Mouse (Mus musculus) cerebellum, adult 11 months (tissue): Measurements from ENCODE around the gene Cops8.

Source experiments
- DNase-seq: peaks from one replicate; pipeline ENCODE4 v3.0.0; 2022

Gene Cops8

DNA sequence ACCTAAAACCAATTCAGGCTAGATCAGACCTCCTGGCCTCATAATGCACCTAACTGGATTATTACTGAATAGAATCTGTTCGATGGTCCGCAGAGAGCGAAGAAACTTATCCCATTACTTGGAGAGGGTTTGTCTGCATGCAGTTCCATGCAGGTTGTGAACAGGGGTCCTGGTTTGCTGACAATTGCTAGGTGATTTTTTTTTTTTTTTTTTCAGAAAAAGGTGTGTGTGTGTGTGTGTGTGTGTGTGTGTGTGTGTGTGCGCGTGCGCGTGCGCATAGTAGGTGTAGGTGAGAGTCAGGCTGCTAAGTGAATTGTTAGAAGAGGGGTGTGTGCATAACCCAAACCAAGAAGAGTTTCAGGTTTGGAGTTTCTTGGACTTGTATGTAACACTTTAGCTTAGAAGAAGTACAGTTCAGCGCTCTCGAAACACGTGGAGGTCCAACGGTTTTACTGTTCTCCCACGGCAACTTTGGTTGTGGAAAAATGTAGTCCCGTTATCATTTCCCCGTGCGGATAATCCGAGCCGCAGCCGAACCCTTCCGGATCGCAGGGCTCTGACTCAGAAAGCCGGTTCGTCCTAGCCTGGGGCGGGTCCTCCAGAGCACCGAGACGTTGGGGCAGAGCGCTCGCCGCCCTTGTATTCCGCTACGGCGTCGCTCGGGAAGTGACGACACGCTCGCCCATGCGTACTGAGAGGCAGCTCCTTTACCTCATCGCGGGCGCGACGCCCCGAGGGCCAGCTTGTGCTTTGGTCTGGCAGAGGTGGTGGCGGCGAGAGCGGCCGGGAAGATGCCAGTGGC lies at the start of gene Cops8:
TSS of gene Cops8 (plus strand) at position 223 of the 802 bp plus-strand sequence.
- DNase-seq: peak; percentile 97

DNA sequence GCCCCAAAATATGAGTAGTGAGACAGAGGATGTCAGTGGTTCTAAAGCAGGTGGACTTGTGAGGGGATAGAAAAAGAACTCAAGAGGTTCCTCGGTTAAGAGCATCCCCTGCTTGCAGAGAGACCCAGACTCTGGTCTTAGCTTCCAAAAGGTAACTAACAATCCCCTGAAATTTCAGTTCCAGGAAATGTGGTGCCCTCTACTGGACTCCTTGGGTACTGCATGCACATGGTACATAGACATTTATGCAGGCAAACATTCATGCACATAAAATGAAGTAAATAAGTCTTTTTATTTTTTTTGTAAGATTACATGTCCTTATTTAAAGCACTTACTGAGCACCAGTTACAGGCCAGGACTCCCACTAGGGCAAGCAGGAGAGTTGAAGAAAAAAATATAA lies 45.6 kb upstream of the Cops8 start:
- DNase-seq: no peak

DNA sequence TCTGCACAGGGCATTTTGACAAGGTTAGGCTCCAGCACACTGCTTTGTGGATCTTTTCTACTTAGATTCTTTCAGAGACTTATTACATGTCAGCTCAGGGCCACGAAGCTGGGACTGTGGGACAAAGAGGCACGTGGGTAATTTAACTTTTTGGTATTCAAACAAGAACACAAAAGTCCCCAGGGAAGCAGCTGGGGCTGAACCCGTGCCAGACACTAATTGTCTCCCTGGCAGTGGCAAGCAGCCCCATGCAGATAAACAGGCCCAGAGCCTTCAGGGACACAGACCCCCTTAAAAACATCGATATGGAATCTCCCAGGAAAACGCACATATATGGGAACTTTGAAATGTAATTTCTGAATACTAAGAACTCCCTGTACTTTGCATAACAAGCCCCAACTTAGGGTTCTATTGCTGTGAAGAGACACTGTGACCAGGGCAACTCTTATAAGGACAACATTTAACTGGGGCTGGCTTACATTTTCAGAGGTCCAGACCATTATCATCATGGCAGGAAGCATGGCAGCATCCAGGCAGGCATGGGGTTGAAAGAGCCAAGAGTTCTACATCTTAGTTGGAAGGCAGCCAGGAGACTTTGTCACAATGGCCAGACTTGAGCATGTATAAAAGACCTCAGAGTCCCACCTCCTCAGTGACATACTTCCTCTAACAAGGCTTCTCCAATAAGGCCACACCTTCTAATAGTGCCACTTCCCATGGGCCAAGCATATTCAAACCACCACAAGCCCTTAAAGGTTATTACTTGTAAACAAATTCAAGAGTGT lies 41.6 kb upstream of the Cops8 start:
- no peak for DNase-seq

DNA sequence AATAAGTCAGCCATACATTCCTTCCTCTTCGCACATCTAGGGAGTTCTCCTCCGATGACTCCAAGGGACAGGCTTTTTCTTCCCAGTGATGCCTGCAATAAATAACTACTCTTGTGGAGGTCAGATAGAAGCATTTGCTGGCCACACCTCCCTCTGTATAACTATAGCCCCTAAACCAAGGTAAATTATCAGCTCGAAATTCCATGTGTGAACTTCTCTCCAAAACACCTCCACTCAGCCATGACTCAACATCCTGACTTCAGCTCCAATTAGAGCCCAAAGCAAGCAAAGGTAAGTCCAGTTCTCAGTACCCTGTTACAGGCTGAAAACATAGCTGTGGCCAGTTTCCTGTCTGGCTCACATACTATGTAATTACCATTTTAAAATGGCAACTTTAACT lies 38.8 kb upstream of the Cops8 start:
- no peak for DNase-seq

DNA sequence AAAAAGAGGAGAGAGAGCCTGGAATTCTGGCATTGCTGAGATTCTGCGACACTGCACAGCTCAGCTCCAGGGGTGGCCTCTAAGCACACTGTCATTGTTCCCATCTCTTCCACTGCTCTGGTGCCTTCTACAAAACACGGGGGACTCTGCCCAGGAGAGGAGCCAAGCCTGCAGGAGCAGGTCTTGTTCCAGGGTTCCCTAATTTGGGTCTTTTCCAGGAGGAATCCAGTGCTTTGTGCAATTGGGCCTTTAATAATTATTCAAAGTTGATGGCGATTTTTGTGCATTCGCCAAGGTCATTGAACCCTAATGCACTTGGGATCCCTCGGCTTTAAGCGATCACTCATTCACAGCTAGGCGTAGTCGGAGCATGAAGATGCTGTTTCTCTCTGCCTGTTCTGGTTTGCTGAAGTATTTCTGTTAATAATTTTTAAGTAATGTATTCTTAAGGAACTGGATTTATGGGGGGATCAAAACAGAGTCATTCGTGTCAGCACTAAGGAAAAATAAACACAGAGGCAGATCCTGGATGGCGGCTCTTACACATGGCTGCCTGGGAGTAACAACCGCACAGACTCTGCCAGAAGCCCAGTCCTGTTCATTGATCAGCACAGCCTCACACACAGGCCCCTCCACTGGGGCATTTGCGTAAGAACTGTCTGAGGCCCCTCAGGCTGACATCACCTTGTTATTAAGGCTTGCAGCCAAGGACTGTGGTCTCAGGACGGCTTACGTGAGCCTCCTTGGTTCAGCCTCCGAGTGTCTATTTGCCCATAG lies 35.9 kb upstream of the Cops8 start:
- no peak for DNase-seq

DNA sequence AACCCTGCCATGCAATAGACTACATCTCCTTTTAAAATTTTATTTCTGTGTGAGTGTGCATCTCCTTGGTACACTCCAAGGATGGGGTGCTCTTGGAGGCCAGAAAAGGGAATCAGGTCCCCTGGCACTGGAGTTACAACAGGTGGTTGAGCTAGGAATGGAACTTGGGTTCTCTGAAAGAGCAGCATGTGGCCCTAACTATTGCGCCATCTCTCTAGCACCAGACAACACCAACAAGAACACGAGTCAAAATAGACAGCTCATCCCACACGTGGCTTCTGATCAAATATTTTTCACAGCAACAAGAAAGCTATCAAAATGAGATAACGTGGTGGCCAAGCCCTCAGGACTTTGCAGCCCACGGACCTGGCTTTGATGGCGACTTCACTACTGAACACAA lies 28.9 kb upstream of the Cops8 start:
- no peak for DNase-seq

DNA sequence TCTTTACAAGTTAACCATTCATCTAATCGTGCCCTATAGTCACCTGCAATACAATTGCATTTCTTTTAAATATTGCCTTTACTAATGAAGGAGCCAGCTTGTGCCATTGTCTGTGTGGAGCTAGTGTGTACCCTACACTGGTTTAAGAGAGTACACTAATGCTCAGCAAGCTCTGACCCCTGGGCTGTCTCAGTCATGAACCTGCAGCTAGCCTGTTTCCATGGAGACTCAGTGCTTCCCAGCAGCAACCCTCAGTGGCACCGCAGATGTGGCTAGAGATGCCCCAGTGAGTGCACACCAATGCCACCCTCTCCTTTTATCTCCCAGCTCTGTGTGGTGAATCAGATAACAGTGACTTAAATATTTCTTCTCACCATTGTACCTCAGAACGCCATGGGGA lies 27.9 kb upstream of the Cops8 start:
- DNase-seq: no peak

DNA sequence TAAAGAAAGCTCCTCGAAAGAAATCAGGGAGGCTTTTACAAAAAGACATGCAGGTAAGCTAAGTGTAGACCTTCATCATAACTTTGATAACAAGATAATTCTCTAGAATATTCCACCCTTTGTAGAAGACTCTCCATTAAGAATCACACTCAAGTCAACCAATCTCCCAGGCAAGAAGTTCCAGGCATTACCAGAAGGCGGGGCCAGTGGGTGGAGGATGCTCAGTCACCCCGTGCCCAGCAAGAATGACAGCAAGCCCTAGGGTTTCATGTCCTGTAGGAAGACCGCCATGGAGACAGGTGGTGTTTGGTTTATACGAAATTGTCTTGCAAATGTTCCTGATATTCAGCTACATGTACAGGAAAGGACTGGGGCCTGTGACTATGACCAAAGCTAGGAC lies 25.4 kb upstream of the Cops8 start:
- no peak for DNase-seq

DNA sequence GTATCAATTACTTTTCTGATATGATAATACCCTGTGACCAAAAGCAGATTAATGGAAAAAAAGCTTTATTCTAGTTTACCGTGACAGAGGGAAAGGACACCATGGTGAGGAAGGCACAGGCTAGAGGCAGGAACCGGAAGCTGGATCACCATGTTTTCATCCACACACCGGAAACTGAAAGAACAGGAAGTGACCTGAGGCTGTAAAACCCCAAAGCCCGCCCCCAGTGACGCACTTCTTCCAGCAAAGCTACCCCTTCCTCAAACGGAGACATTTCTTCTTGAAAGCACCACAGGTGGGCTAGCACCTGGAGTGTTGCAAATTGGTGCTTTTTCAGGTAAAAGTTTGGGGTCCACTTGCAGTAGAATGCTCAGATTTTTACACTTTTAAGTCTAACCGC lies 20.1 kb upstream of the Cops8 start:
- DNase-seq: no peak

DNA sequence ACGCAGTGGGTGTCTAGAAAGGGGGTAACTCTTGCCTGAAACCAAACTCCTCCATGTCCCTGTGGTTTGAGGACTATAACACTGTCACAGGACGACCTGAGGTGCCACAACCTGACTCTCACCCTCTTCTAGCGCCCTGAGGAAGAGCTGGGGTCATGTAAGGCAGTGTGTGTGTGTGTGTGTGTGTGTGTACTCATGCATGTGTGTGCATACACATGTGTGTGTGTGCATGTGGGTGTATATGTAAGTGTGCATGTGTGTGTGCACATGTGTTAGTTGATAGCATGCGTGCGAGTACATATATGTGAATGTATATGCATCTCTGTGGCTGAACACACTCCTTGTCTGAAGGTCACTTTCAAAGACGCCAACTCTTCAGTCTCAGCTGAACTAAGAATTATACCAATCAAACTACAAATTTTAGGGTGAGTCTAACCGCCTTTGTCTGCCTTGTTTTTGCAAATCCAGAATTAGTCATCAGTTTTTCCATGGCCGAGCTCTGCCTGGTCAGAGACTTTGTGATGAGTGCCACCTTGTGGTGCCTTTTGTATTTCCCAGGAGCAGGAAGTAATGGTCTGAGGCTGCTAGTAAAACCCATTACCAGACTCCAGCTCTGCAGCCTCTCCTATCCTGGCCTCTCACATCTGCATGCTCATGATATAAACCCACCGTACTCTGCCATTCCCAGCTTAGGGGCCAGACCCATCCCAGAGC lies 14.6 kb upstream of the Cops8 start:
- DNase-seq: peak; percentile 43

DNA sequence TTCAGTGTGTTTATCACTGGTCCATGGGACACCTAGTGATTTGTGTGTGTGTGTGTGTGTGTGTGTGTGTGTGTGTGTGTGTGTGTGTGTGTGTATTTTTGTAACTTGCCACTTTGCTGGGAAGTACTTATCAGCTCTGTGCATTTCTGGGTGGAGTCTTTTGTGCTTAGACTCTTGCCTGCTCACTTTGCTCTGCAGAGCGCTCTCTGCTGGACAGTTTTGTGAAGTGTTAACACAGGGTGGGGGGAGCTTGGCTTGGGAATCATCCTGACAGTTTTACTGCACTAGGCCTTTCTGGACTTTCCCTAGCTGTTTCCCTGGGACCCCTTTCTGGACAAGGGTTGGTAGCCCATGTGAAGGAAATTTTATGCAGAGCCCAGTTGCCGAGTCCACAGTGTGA lies 12.0 kb upstream of the Cops8 start:
- no peak for DNase-seq

DNA sequence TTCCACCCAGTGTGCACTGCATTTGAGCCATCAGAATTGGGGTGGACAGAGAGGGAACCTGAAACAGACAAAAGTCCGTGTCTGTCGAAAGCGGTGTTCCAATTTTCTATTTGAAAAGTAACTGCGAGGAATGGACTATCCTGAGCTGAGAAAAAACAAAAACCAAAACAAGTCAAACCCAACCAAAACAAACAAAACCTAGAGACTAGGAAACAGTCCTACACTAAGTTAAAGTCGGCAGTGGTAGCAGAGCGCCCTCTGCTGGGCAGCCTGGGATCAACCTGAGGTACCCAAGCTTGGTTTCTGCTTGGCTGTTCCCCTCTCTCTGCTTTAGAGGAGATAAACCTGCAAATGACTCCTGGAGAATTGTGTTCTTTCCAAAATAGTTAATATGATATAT lies 10.0 kb upstream of the Cops8 start:
- peak; percentile 44 for DNase-seq

DNA sequence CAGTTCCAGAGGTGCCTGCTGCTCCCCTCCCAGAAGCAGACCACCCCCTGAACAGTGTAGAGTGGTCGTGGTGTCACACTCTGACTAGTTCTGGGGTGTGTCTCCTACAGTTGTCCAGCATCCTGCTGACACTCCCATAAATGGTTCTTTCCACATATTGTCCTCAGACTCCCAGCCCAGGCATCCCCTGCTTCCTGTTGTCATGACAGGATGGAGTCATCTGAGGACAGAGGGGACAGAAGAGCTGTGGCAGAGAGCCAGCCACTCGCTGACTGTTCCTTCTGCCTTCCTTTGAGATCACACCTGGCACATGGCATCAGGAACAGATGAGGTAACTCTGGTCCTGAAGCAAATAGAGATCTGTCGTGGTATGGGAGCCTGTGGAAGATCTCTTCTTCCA lies 3.6 kb upstream of the Cops8 start:
- DNase-seq: no peak

DNA sequence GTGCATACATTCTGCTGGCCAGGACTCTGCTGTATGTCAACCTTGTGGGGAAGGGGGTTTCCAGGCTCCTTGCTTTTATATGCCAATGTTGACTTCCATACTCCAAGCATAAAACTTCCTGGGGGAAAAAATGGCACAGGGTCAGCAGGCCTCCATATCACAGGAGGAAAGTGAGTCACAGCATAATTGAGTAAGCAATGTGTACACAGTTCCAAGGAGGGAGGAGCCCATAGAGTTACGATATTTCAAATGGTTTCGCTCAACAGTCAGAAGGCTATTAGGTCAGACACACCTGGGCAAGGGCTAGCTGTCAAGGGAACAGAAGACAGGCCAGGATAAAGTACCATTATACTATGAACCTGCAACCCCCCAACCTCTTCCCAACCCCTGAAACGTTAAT lies 1.7 kb upstream of the Cops8 start:
- DNase-seq: no peak

DNA sequence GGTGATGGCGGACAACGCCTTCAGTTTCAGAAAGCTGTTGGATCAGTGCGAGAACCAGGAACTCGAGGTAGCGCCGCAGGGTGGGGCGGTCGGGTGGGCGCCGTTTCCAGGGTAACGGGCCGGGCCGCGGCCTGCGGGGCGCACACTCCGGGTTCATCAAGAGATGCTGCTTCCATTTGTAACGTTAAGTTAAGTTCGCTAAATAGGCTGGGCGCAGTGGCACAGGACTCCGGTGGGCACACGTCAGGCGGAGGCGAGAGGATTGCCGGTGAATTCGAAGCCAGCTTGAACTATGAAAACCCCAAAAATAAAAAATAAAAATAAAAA lies 743 bp downstream of the Cops8 start:
- DNase-seq: no peak

DNA sequence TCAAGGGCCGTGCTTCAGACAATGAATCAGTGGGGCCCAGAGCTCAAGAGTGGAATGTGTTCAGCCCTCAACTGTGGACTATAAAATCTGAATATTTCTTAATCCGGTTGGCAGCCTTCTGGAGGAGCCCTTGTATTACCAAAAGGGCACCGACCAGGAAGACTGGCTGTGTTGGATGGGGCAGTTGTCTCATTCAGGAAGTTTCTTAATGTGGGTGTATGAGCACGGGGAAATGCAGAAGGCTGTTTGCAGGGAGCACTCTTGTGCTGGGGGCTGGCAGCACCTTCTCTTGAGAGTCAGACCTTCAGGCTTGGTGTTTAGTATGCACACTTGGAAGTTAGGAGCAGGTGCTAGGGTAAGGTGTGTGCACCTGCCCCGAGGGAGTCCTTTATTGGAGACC lies 6.6 kb downstream of the Cops8 start:
- no peak for DNase-seq

DNA sequence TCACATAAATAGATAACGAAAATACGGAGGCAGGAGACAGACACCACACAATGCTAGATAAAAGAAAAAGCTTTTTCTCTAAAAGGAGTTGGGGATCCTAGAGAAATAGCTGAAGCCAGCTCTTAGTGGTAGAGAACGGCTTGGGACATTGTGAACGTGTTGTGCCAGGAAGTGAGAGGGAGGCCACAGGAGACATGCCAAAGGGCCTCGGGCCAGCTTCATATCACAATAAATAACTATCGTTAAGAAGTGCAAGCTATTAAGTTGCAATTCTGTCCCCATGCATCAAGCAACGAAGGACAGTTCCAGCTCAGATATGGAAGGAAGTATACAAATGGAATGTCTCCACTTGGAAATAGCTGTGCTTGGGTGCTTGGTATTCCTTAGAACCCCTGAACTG lies 14.5 kb downstream of the Cops8 start:
- no peak for DNase-seq

DNA sequence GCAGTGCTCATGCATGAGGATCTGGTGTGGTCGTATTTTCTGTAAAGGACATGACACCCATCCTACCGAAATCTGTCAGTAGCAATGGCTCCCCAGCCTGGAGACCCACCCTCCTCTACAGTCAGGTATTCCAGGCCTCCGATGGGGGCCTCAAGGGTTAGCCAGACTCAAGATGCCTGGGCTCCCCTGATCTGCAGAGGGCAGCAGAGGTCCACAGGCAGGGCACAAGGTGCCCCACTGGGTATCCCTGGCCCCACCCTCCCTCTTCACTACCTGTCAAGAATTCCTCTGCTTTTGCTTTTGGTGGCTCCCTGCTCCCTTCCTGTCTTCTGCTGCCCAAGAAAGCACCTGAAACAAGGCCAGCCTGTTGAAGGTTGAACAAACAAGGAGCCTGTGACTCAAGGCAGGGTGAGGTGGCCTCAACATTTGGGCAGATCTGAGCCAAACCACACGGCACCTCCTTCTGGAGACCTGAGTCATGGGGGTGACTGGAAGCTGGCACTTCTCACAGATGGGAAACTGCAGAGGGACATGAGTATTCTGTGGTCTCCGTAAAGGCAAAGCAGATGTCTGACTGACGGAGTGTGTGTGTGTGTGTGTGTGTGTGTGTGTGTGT lies 30.7 kb downstream of the Cops8 start:
- no peak for DNase-seq

DNA sequence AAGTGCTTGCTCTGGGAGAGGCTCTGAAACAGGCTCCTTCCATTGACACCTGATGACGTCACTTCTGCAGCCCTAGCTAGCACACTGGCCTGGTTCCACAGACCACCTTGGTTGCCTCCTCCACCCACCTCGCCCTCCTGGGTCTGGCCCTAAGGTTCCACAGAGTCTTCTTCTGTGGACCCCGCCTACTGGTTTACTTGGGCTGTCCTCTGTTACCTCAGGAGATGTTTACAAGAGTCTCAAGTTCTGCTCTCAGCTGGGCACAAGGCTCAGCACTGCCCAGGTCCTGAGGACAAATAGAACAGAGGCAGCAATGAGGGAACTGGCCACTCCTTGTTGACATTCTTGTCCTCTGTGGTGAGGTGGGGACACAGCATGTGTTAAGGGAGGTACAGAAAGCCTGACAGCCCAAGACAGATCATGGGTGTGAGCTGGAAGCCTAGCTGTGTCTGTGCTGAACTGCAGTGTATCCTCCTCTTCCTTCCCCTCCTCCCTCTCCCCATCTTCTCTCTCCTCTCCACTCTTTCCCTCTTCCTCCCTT lies 31.5 kb downstream of the Cops8 start:
- DNase-seq: no peak

DNA sequence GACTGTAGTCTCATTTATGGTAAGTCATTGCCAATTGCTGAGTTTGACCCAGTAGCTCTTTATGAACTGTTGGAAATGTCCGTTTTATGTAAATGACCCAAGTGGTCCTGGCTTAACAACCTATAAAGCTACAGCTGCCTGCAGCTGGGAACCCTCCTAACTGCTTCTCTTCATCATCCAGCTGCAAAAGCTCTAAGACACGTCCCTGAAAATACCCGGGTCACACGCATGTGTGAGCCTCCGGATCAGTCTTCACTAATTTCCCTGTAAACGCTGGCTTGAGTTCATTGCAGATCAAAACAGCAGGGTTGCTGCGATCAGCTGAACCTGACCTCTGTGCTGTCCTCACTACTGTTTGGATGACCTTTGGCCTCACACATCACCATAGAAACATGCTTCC lies 35.6 kb downstream of the Cops8 start:
- DNase-seq: no peak

DNA sequence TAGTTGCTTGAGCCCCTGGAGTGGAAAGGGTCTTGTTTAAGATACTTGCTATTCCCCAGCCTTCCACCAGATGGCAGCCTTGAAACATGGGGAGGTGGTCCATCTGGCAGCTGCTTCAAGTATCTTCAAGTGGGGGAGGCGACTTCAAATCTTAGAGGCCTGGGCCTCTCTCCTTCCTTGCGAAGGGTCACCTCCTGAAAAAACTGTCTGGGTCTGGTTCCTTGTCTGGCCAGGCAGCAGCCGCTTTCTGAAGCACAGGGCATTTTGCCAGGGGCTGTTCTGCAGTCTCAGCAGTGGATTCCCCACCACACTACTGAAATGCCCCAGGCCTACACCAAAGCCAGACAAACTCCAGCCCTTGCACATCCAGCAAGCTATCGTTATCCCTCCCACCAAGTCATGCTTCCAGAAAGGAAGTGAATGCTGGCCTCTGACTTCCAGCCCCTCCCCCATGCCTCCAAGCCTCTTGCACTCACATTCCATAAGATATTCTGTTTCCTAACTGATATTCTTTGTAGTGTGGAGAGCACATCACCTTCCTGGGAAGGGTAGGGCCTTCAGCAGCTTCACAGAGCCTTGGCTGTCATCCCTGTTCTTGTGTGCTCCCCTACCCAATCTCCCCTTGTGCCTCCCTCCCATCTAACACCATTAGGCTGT lies 48.1 kb downstream of the Cops8 start:
- peak; percentile 13 for DNase-seq

DNA sequence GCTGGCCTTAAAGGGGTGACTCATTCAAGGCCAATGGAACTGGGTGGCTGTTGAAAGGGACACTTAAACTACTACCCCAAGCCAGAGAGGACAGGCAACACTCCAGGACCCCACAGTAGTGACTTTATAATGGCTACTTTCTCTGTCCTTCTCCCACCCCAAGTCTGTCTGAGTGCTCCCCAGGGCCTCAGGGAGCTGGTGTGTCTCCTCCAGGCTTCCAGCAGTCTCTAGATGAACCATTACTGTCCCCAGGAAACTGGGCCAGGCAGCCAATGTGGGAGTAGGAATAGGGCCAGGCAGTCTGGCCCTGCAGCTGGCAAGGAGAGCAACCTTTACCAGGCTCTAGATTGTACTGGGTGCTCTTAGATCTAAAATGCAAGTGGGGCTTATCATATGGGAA lies 49.0 kb downstream of the Cops8 start:
- no peak for DNase-seq
